Mouse (Mus musculus) common myeloid progenitor, adult 5-6 weeks (primary cell): Measurements from ENCODE around the gene Mfsd2b. TPM values are rescaled to one million over a fixed set of nuclear protein-coding genes. Genes with fewer than 3 reads are reported as not detected.
A peak's percentile ranks its signal among the peaks of the same experiment; 100 is the strongest.
"Not testable (repeated sequence)": the region's sequence is repeated elsewhere in the genome, so short reads cannot be mapped to it uniquely, and the experiment has no call there.

ENCODE experiments used
- ATAC-seq: replicated peaks from 2 replicates; pipeline ENCODE4 v1.8.0; 2016; ENCODE audit warnings: low read depth, mild to moderate bottlenecking, moderate TSS enrichment, inconsistent platforms; ENCODE audit not compliant: poor library complexity, severe bottlenecking
- total RNA-seq: library from RNA; stranded (forward); fragments of 200-1000, 187-1606 nt; gene quantifications from 2 replicates; pipeline ENCODE4 v1.2.3, GENCODE M21; 2017

The Mfsd2b gene
- 65.2 and 78.7 TPM in 2 replicates for total RNA-seq

DNA sequence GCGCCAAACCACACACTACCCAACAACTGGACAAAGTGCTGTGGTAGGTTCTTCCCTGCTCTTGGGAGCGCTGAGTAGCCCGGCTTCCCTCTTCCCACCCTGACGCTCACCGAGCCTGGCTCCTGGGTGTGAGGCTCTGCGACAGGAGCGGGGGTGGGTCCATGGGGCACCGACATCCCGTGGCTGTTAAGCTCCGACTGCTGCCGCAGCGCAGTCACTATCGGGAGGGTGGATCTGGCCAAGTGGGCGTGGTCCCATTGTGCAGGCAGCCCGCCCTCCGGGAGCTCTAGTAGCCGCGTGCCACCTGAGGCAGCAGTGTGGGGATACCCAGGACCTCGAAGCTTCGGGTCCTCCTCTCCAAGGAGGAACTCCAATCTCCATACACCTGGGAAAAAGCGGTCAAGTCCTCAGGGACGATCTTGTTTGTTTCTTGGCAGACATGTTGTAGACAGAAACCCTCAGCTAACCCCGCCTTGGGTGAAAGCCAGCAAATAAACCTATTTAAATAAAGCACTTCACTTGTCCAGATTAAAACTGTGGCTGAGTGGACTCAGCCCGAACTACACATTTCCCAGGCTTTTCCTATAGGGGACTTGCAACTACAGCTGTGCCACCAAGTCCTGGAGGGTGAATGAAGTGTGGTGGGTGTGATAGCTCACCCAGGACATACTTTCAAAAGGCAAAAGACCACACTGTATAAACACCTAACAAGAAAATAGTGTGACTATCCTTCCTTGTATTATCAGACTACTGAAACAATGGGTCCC lies at the start of gene Mfsd2b:
TSS of gene Mfsd2b (minus strand) at position 199 of the 767 bp plus-strand sequence.
- peak; percentile 73 for ATAC-seq

GRCm38 (mm10) chr12:4917805-4918591 lies 43.8 kb upstream of the Mfsd2b start:
- peak; percentile 75 for ATAC-seq

DNA sequence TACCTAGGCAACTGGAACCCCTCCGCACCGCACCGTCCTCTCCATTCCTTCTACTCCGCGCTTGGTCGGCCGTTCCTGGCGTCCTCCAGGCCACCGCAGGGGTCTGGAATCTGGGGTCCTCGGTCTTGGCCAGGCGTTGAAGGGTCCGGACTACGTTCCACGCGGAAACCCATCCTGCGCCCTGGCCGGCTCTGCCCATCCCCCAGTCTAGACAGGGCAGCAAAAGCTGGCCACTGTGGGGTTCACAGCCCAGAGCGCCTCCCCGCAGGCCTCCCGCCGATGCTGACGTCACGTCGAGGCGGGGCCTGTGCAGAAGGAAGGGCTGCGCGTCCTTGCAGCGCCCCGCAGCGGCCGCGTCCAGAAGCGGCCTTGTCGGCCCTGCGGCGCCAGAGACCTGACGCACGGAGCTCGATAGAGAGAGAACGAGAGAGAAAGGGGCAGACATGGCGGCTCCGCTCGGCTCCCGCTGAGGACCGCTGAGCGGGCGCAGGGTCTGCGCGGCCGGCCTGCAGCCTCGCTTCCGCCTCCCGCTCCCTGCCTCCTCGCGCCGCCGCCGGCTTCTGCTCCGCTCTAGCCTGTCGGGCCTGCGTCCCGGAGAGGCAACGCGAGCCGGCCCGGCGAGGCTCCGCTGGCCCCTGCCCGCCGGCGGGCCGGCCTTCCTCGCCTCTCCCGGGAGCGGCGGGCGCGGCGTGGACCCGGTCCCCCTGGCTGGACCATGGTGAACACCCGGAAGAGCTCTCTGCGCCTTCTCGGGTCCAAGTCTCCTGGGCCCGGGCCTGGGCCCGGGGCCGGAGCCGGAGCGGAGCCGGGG lies 43.0 kb upstream of the Mfsd2b start, which contains the start of gene Atad2b:
TSS of gene Atad2b (plus strand) at position 360 of the 811 bp plus-strand sequence.
- peak; percentile 81 for ATAC-seq

DNA sequence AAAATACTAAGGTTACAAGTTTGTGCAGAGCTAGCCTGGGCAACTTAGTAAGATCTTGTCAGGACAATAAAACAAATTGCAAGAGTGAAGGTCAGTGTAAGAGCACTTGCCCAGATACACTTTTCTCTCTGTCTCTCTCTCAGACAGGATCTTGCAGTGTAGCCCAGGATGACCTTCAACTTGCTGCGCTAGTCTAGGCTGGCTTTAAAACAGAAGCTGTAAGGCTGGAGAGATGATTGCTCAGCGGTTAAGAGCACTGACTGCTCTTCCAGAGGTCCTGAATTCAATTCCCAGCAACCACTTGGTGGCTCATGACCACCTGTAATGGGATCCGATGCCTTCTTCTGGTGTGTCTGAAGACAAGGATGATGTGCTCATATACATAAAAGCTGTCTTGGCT lies 40.8 kb upstream of the Mfsd2b start:
- ATAC-seq: no peak

- no peak for ATAC-seq
Measured at GRCm38 (mm10) chr12:4914441-4914840, 40.3 kb upstream of the Mfsd2b start.

GRCm38 (mm10) chr12:4911716-4912115 lies 37.6 kb upstream of the Mfsd2b start:
- no peak for ATAC-seq

- not testable (repeated sequence) for ATAC-seq
Measured at GRCm38 (mm10) chr12:4910496-4910895, 36.3 kb upstream of the Mfsd2b start.

DNA sequence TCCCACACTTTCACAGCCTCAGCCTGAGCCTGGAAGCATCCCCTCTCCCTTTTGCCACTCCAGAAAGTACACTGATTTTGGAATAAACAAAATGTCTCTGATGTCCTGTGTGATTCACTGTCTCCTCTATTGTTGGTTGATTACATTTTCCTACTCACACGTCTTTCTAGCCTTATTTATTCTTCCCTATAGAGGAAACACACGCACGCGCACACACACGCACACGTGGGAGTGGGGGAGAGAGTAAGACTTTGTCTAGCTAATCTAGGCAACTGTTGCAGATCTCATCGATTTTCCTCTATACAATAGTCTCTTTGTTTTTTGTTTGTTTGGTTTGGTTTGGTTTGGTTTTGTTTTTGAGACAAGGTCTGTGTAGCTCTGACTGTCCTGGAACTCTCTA lies 34.2 kb upstream of the Mfsd2b start:
- no peak for ATAC-seq

GRCm38 (mm10) chr12:4906951-4907906 lies 33.1 kb upstream of the Mfsd2b start, which contains the start of gene Ubxn2a:
TSS of gene Ubxn2a (minus strand) at chr12:4907705.
- ATAC-seq: peak; percentile 82

- ATAC-seq: no peak
Measured at GRCm38 (mm10) chr12:4906476-4906875, 32.3 kb upstream of the Mfsd2b start.

GRCm38 (mm10) chr12:4905946-4906345 lies 31.8 kb upstream of the Mfsd2b start:
- no peak for ATAC-seq

GRCm38 (mm10) chr12:4898024-4898423 lies 23.9 kb upstream of the Mfsd2b start:
- ATAC-seq: no peak

DNA sequence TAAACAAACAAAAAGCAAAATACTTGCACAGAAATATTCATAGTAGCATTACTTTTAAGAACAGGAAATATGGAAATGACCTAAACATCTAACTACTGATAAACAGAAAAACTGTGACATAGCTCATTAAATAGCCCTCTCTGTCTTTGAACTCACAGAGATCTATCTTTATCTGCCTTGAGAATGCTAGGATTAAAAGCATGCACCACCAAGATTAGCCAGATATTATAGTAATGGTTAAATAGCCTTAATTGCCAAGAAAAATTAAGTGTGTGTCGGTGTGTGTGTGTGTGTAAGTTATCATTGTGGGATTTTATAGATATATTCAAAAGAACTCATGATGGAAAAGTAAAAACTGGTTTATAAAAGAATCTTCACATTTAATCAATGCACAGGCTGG lies 15.7 kb upstream of the Mfsd2b start:
- ATAC-seq: no peak

DNA sequence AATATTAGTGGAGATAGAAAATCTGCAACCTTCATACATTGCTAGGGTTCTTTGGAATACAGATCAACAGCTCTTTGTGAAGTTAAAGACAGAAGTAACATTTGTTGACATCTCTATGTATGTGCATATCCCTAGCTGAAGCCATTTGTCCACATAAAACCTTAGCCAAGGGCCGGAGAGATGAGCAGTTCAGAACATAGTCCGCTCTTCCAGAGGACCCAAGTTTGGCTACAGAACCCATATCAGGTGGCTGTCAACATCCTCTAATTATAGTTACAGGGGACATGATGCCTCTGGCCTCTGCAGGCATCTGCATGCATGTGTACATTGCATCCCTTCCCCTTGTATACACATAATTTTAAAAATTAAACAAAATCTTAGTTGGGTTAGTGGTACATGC lies 15.1 kb upstream of the Mfsd2b start:
- ATAC-seq: no peak

DNA sequence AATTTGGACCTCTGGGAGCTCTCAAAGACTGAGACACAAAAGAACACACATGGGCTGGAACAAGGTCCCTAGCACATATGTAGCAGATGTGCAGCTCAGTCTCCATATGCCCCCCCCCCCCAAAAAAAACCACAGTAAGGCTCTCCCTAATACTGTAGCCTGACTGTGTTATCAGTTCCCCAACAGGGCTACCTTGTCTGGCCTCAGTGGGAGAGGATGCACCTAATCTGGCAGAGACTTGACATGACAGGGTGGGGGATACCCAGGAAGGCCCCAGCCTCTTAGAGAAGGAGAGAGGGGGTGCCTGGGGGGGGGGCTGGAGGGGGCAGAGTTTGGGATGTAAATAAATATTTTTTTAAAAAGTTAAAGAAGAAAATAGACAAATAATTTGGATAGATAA lies 14.6 kb upstream of the Mfsd2b start:
- no peak for ATAC-seq

- not testable (repeated sequence) for ATAC-seq
Measured at GRCm38 (mm10) chr12:4886581-4886980, 12.4 kb upstream of the Mfsd2b start.

GRCm38 (mm10) chr12:4885062-4885461 lies 10.9 kb upstream of the Mfsd2b start:
- no peak for ATAC-seq

DNA sequence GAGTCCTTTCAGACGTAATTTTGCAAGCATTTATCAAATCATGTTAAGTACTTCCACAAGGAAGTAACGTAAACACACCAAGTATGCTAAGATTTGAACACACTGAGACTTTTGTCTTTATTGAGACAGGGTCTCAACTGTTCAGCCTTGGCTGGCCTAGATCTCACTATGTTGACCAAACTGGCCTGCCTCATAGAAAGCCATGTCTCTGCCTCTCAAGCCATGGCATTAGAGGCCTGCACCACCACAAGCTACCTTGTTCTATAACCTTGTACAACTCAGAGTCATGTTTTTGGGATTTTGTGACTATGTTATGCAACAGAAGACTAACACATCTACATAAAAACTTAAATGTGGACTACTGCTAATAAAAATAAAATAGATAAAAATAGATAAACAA lies 7.9 kb upstream of the Mfsd2b start:
- ATAC-seq: no peak

DNA sequence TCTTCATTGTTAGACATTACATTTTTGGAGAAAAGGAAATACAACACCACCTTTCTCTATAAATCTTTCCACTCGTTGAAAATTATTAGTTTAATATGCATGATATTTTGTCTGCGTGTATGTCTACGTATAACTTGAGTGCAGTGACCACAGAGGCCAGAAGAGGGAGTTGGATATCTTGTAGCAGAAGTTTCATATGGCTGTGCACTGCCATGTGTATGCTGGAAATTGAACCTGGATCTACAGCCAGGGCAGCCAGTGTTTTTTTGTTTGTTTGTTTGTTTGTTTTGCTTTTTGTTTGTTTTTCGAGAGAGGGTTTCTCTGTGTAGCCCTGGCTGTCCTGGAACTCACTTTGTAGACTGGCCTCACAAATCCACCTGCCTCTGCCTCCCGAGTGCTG lies 4.9 kb upstream of the Mfsd2b start:
- ATAC-seq: no peak
